Mouse (Mus musculus) right cerebral cortex, postnatal 14 days (tissue): Measurements from ENCODE around the gene Prelp.
"Not testable (repeated sequence)": the region's sequence is repeated elsewhere in the genome, so short reads cannot be mapped to it uniquely, and the experiment has no call there.

Experiments
- DNase-seq: peaks from one replicate; pipeline ENCODE4 v3.0.0; 2022

Gene Prelp

GRCm38 (mm10) chr1:133921304-133921751 lies at the start of gene Prelp:
Gene Prelp (minus strand): TSS chr1:133921414.
- DNase-seq, result no peak

- DNase-seq, result no peak
These were observed 48.2 kb upstream of the Prelp start for GRCm38 (mm10) chr1:133969427-133969826.

- no peak for DNase-seq
These were observed 47.6 kb upstream of the Prelp start for GRCm38 (mm10) chr1:133968788-133969325.

GRCm38 (mm10) chr1:133967481-133968017 lies 46.3 kb upstream of the Prelp start:
- no peak for DNase-seq

GRCm38 (mm10) chr1:133966044-133966443 lies 44.8 kb upstream of the Prelp start:
- DNase-seq, result no peak

- DNase-seq, result no peak
These were observed 44.1 kb upstream of the Prelp start for GRCm38 (mm10) chr1:133965298-133965697.

GRCm38 (mm10) chr1:133964742-133965141 lies 43.5 kb upstream of the Prelp start:
- DNase-seq, result no peak

GRCm38 (mm10) chr1:133963578-133963977 lies 42.4 kb upstream of the Prelp start:
- not testable (repeated sequence) for DNase-seq

- DNase-seq, result not testable (repeated sequence)
These were observed 41.9 kb upstream of the Prelp start for GRCm38 (mm10) chr1:133963128-133963527.

- DNase-seq, result peak; percentile 46
These were observed 40.3 kb upstream of the Prelp start for GRCm38 (mm10) chr1:133961281-133962134.

- no peak for DNase-seq
These were observed 38.3 kb upstream of the Prelp start for GRCm38 (mm10) chr1:133959521-133959920.

GRCm38 (mm10) chr1:133954009-133954408 lies 32.8 kb upstream of the Prelp start:
- no peak for DNase-seq

GRCm38 (mm10) chr1:133953261-133953742 lies 32.1 kb upstream of the Prelp start:
- no peak for DNase-seq

- DNase-seq, result no peak
These were observed 30.4 kb upstream of the Prelp start for GRCm38 (mm10) chr1:133951598-133951997.

- DNase-seq, result no peak
These were observed 29.0 kb upstream of the Prelp start for GRCm38 (mm10) chr1:133950061-133950782.

- DNase-seq, result no peak
These were observed 23.9 kb upstream of the Prelp start for GRCm38 (mm10) chr1:133945106-133945505.

GRCm38 (mm10) chr1:133941904-133942303 lies 20.7 kb upstream of the Prelp start:
- no peak for DNase-seq

GRCm38 (mm10) chr1:133941158-133941860 lies 20.1 kb upstream of the Prelp start:
- DNase-seq, result no peak

GRCm38 (mm10) chr1:133940481-133941092 lies 19.4 kb upstream of the Prelp start:
- no peak for DNase-seq

- DNase-seq, result no peak
These were observed 18.5 kb upstream of the Prelp start for GRCm38 (mm10) chr1:133939708-133940107.

- DNase-seq, result no peak
These were observed 15.0 kb upstream of the Prelp start for GRCm38 (mm10) chr1:133936169-133936568.

- DNase-seq, result no peak
These were observed 13.2 kb upstream of the Prelp start for GRCm38 (mm10) chr1:133934354-133934963.
